Comparison of ENCODE assay signal across 8 mouse cellular contexts in the genomic region with DNA sequence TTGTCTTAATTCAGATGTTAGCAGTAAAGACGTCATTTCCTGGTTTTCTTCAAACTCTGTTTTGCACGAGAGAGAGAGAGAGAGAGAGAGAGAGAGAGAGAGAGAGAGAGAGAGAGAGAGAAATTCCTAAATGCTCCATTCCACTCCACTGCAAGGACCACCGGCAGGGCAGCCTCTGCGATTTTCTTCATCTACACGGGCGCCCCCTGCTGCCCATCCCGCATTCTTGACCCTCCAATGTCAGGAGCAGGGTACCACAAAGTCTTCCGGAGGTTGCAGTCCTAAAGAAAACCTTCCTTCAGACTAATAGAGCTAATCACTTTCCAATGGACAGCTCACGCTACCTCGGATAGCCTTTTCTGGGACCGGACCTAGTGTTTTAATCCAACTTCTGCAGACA. TPM values are rescaled to one million over a fixed set of nuclear protein-coding genes. Genes with fewer than 3 reads are reported as not detected.
A peak's percentile ranks its signal among the peaks of the same experiment; 100 is the strongest.
DNase-seq lines count a peak whose midpoint lies in the region; ATAC-seq and TF ChIP-seq lines count a peak whose summit lies in the region.

No protein-coding gene starts in this region.

- peak; percentile 70; the same call in 1 of the 2 replicates for ATAC-seq in heart, embryonic 14.5 days (ENCODE audit: insufficient number of reproducible peaks, insufficient read depth, low FRiP score, low read depth)
- peak; percentile 58; the same call in 1 of the 2 replicates for ATAC-seq in liver, embryonic 15.5 days (ENCODE audit: insufficient read depth)
- ATAC-seq in neural tube, embryonic 13.5 days (ENCODE audit: low read depth), result peak; percentile 89

- under 1% methylated on average over 11 of the region's 11 CpGs for WGBS in heart, embryonic 14.5 days
- WGBS in liver, embryonic 15.5 days (ENCODE audit: insufficient replicate concordance), result under 1% methylated on average over 11 of the region's 11 CpGs
- 0% methylated on average over 11 of the region's 11 CpGs for WGBS in neural tube, embryonic 13.5 days

- no peaks in the 10 kb centered on the region for H3K27me3 ChIP-seq in heart, embryonic 14.5 days (ENCODE audit: control insufficient read depth, insufficient read depth, low read length)
- peaks cover 30% of the 10 kb centered on the region for H3K27me3 ChIP-seq in liver, embryonic 15.5 days
- peaks cover 23% of the 10 kb centered on the region for H3K27me3 ChIP-seq in neural tube, embryonic 13.5 days
- no peaks in the 10 kb centered on the region for H3K27me3 ChIP-seq in testis, adult 2 months (ENCODE audit: control insufficient read depth, insufficient read depth, low read length)

- TF ChIP-seq POLR2A in embryonic fibroblast, embryonic 13.5 days (IDR thresholded peaks at IDR 0.05; ENCODE audit: low read depth, low read length), result no peak
- TF ChIP-seq POLR2A in testis, adult 2 months (IDR thresholded peaks at IDR 0.05; ENCODE audit: control insufficient read depth, low read depth, low read length), result no peak

- peak; percentile 51; the same call in 1 of the 2 replicates for TF ChIP-seq CTCF in embryonic fibroblast, embryonic 13.5 days (IDR thresholded peaks at IDR 0.05; ENCODE audit: borderline replicate concordance, insufficient read depth, low read length)
- TF ChIP-seq CTCF in testis, adult 2 months (IDR thresholded peaks at IDR 0.05; ENCODE audit: control insufficient read depth, insufficient read depth, insufficient replicate concordance, low read depth, low read length), result peak; percentile 57; the same call in 1 of the 2 replicates

- DNase-seq in left cerebral cortex, adult 18-20 months (ENCODE audit: low spot score in 2 of 2), result peak; percentile 71 to 75
- no peak for DNase-seq in left cerebral cortex, adult 11 months (ENCODE audit: low spot score)
- DNase-seq in kidney, postnatal 10 days, result peak; percentile 94

- peak overlapping the region; percentile 32 for H3K27ac ChIP-seq in embryonic fibroblast, embryonic 13.5 days (ENCODE audit: insufficient read depth, low read length)
- peak overlapping the region; percentile 96 for H3K27ac ChIP-seq in heart, embryonic 14.5 days (replicated peaks in 1 of 2; ENCODE audit: control insufficient read depth in 1 of 2, insufficient read depth in 1 of 2, low read depth in 2 of 2, low read length in 2 of 2)
- H3K27ac ChIP-seq in liver, embryonic 15.5 days (replicated peaks), result no peak overlapping the region
- 0 out of 2 replicates have a peak overlapping the region, but pooled peaks have one; percentile 6 for H3K27ac ChIP-seq in neural tube, embryonic 13.5 days (replicated peaks)
- no peak overlapping the region; the same call in 1 of the 2 replicates for H3K27ac ChIP-seq in testis, adult 2 months (ENCODE audit: control insufficient read depth, insufficient read depth, low read depth, low read length)

- H3K9ac ChIP-seq in heart, embryonic 14.5 days (ENCODE audit: low read length), result peak overlapping the region; percentile 96
- no peak overlapping the region for H3K9ac ChIP-seq in liver, embryonic 15.5 days
- H3K9ac ChIP-seq in neural tube, embryonic 13.5 days, result peak overlapping the region; percentile 78

- peak overlapping the region; percentile 64 for H3K4me3 ChIP-seq in embryonic fibroblast, embryonic 13.5 days (ENCODE audit: insufficient read depth, low read length)
- peak overlapping the region; percentile 91 to 100 for H3K4me3 ChIP-seq in heart, embryonic 14.5 days (ENCODE audit: control insufficient read depth in 1 of 2, insufficient read depth in 1 of 2, low read depth in 1 of 2, low read length in 2 of 2)
- peak overlapping the region; percentile 62 for H3K4me3 ChIP-seq in liver, embryonic 15.5 days (replicated peaks)
- peak overlapping the region; percentile 83 for H3K4me3 ChIP-seq in neural tube, embryonic 13.5 days
- peak overlapping the region; percentile 38 for H3K4me3 ChIP-seq in testis, adult 2 months (ENCODE audit: control insufficient read depth, low read depth, low read length)

- peaks cover 2% of the 10 kb centered on the region; the same call in 1 of the 2 replicates for H3K4me1 ChIP-seq in embryonic fibroblast, embryonic 13.5 days (ENCODE audit: control insufficient read depth, insufficient read depth, low read length)
- peaks cover 8 to 32% of the 10 kb centered on the region in 2 experiments for H3K4me1 ChIP-seq in heart, embryonic 14.5 days (ENCODE audit: control insufficient read depth in 2 of 2, insufficient read depth in 2 of 2, low read length in 2 of 2)
- H3K4me1 ChIP-seq in liver, embryonic 15.5 days (replicated peaks), result peaks cover 23% of the 10 kb centered on the region
- H3K4me1 ChIP-seq in neural tube, embryonic 13.5 days (replicated peaks), result peaks cover 9% of the 10 kb centered on the region
- peaks cover 2% of the 10 kb centered on the region for H3K4me1 ChIP-seq in testis, adult 2 months (ENCODE audit: control insufficient read depth, insufficient read depth, low read length)

- H3K4me2 ChIP-seq in heart, embryonic 14.5 days (ENCODE audit: low read length), result peak overlapping the region; percentile 96
- H3K4me2 ChIP-seq in liver, embryonic 15.5 days, result peak overlapping the region; percentile 90
- peak overlapping the region; percentile 100 for H3K4me2 ChIP-seq in neural tube, embryonic 13.5 days

- peaks cover 11% of the 10 kb centered on the region; the same call in 1 of the 2 replicates for H3K36me3 ChIP-seq in heart, embryonic 14.5 days (ENCODE audit: control insufficient read depth, insufficient read depth, low read length)
- no peaks in the 10 kb centered on the region for H3K36me3 ChIP-seq in liver, embryonic 15.5 days (replicated peaks)
- no peaks in the 10 kb centered on the region for H3K36me3 ChIP-seq in neural tube, embryonic 13.5 days
- no peaks in the 10 kb centered on the region for H3K36me3 ChIP-seq in testis, adult 2 months (ENCODE audit: control insufficient read depth, insufficient read depth, low read length)

- H3K9me3 ChIP-seq in heart, embryonic 14.5 days (ENCODE audit: control insufficient read depth, low read length), result no peaks in the 10 kb centered on the region
- H3K9me3 ChIP-seq in liver, embryonic 15.5 days (replicated peaks), result no peaks in the 10 kb centered on the region
- H3K9me3 ChIP-seq in neural tube, embryonic 13.5 days, result no peaks in the 10 kb centered on the region

RNA-seq across cellular contexts. Expression of a gene that starts 0.5 kb away (rescaled TPM):
- total RNA-seq in left cerebral cortex, adult 18-20 months (2021), result 1 to 10 TPM; 7.2 to 7.8 TPM
- polyA plus RNA-seq in embryonic fibroblast, embryonic 13.5 days (2011; ENCODE audit: insufficient read length, low read depth, missing spikeins), result 152 and 252 TPM in 2 replicates
- 36.2 and 38.1 TPM in 2 replicates for polyA plus RNA-seq in heart, embryonic 14.5 days (2014; fragmentation: Nextera tagmentation; extraction: Ambion mirVana)
- polyA plus RNA-seq in liver, embryonic 15.5 days (2015; fragmentation: Nextera tagmentation; extraction: Ambion mirVana), result 1.8 and 1.9 TPM in 2 replicates
- 2.9 and 5.1 TPM in 2 replicates for polyA plus RNA-seq in neural tube, embryonic 13.5 days (2015; fragmentation: Nextera tagmentation; extraction: Ambion mirVana)
- polyA plus RNA-seq in testis, adult 2 months (2012; rRNA removed), result 2.8 and 2.9 TPM in 2 replicates

Comparison
In these comparisons a context has a peak if more than half of its experiments do, and no peak if none do; other contexts are left out.
1. H3K27ac ChIP-seq: peak in embryonic fibroblast, embryonic 13.5 days (single experiment), heart, embryonic 14.5 days (2 of 2) and neural tube, embryonic 13.5 days (single experiment); none in liver, embryonic 15.5 days (single experiment) and testis, adult 2 months (single experiment).
2. H3K4me3 ChIP-seq: peak in every context shown above with its lines; median percentile 96 in heart, embryonic 14.5 days; 83 in neural tube, embryonic 13.5 days; 64 in embryonic fibroblast, embryonic 13.5 days; 62 in liver, embryonic 15.5 days; 38 in testis, adult 2 months.
3. Peak in every context shown above with its lines, with median percentiles within 50 percentile points of each other: ATAC-seq and H3K4me2 ChIP-seq.